Mouse (Mus musculus) liver, embryonic 14 days (tissue): ENCODE data around the gene Serpina3j. TPM values are rescaled to one million over a fixed set of nuclear protein-coding genes. Genes with fewer than 3 reads are reported as not detected.

ENCODE experiments used
- polyA plus RNA-seq: library from polyadenylated mRNA; depleted of rRNA; stranded (reverse); fragments of >200 nt; gene quantifications from 2 replicates; pipeline ENCODE4 v1.2.3, GENCODE M21; 2012; rRNA removed

Gene Serpina3j
- polyA plus RNA-seq, result not detected in 2 replicates

GRCm38 (mm10) chr12:104314253-104314652, at the start of gene Serpina3j:
TSS of gene Serpina3j (plus strand) at chr12:104314553.

GRCm38 (mm10) chr12:104338226-104338625, 23.9 kb downstream of the Serpina3j start, which contains the start of the genes Serpina3k and Serpina3m:
TSS of gene Serpina3k (plus strand) at chr12:104338486.
TSS of gene Serpina3m (plus strand) at chr12:104338486.

Other genes starting within 250 kb of the Serpina3j start
- gene Serpina5, start 213.4 kb upstream of the Serpina3j start, polyA plus RNA-seq, result 0.10 and 0.15 TPM in 2 replicates
- gene Serpina3a, start 201.8 kb upstream of the Serpina3j start, polyA plus RNA-seq, result not detected in 2 replicates
- 0.10 TPM in 2 replicates for gene Serpina3b, start 186.6 kb upstream of the Serpina3j start, polyA plus RNA-seq
- gene Serpina3c, start 160.7 kb upstream of the Serpina3j start, polyA plus RNA-seq, result 0.01 TPM in 1 of 2 replicates, not detected in the other
- gene Serpina3f, start 100.0 kb upstream of the Serpina3j start, polyA plus RNA-seq, result 0.12 and 0.14 TPM in 2 replicates
- gene Serpina3g, start 78.3 kb upstream of the Serpina3j start, polyA plus RNA-seq, result 1.4 and 1.5 TPM in 2 replicates
- 0.08 and 0.12 TPM in 2 replicates for gene Serpina3i, start 51.4 kb upstream of the Serpina3j start, polyA plus RNA-seq
- gene Serpina3k, start 23.9 kb downstream of the Serpina3j start, polyA plus RNA-seq, result not detected in 2 replicates
- 0.03 TPM in 2 replicates for gene Serpina3m, start 23.9 kb downstream of the Serpina3j start, polyA plus RNA-seq
- 0.30 and 0.35 TPM in 2 replicates for gene Serpina3n, start 92.2 kb downstream of the Serpina3j start, polyA plus RNA-seq
- gene Gsc, start 158.8 kb downstream of the Serpina3j start, polyA plus RNA-seq, result 0.01 TPM in 1 of 2 replicates, not detected in the other